Mouse (Mus musculus): ENCODE measurements around the gene Dcaf6.

GRCm38 (mm10) chr1:165365057-165365456 is 95.2 kb downstream of the Dcaf6 start:
- no peak for TF ChIP-seq POLR2A (IDR thresholded peaks at IDR 0.05; ENCODE audit: insufficient read depth, low read depth, low read length)
- TF ChIP-seq CTCF (IDR thresholded peaks at IDR 0.05; ENCODE audit: insufficient read depth, low read depth, low read length): no peak
